Mouse (Mus musculus) MEL (cell line): ENCODE results near the gene Slfn5. TPM values are rescaled to one million over a fixed set of nuclear protein-coding genes. Genes with fewer than 3 reads are reported as not detected.
A peak's percentile ranks its signal among the peaks of the same experiment; 100 is the strongest.

Experiments used
- DNase-seq: peaks from one replicate; pipeline ENCODE4 v3.0.0; 2011; ENCODE audit warnings: low read depth, low spot score
- H3K27ac ChIP-seq: 2 replicates; pipeline ENCODE4 v1.5.1; 2012; ENCODE audit warnings: low read depth, mild to moderate bottlenecking, control low read depth, low read length, moderate library complexity; ENCODE audit not compliant: control insufficient read depth
- H3K27me3 ChIP-seq, 2 experiments: fragments of 150-350 bp in 1 of 2; sonication (generic) in 1 of 2; 2 replicates each; pipeline ENCODE4 v1.6.1; 2012; ENCODE audit warnings: low read length in 2 of 2, mild to moderate bottlenecking in 2 of 2, improper control_type of control experiment in 1 of 2, moderate library complexity in 1 of 2; ENCODE audit not compliant: insufficient read depth in 2 of 2, control insufficient read depth in 1 of 2
- H3K36me3 ChIP-seq, 2 experiments: 2 replicates each; pipeline ENCODE4 v1.6.1; 2012 to 2014; ENCODE audit warnings: low read length in 2 of 2, improper control_type of control experiment in 1 of 2, inconsistent platforms in 1 of 2, mild to moderate bottlenecking in 1 of 2; ENCODE audit not compliant: insufficient read depth in 2 of 2, control insufficient read depth in 1 of 2
- H3K4me1 ChIP-seq, 2 experiments: fragments of 150-350 bp in 1 of 2; sonication (generic) in 1 of 2; 2 replicates each; pipeline ENCODE4 v1.6.1; 2012; ENCODE audit warnings: low read length in 2 of 2, improper control_type of control experiment in 1 of 2, mild to moderate bottlenecking in 1 of 2; ENCODE audit not compliant: insufficient read depth in 2 of 2, control insufficient read depth in 1 of 2
- H3K4me3 ChIP-seq, 2 experiments: fragments of 150-350 bp in 1 of 2; sonication (generic) in 1 of 2; 2 replicates each; pipeline ENCODE4 v1.5.1; 2012; ENCODE audit warnings: low read depth in 2 of 2, low read length in 2 of 2, mild to moderate bottlenecking in 2 of 2, moderate library complexity in 2 of 2, control low read depth in 1 of 2, improper control_type of control experiment in 1 of 2; ENCODE audit not compliant: control insufficient read depth in 1 of 2, insufficient read depth in 1 of 2
- H3K79me2 ChIP-seq: 2 replicates; pipeline ENCODE4 v1.6.1; 2012; ENCODE audit warnings: mild to moderate bottlenecking, low read length, moderate library complexity; ENCODE audit not compliant: control insufficient read depth, poor library complexity, insufficient read depth
- H3K9ac ChIP-seq: 2 replicates; pipeline ENCODE4 v1.6.1; 2012; ENCODE audit warnings: low read depth, mild to moderate bottlenecking, control low read depth, low read length, moderate library complexity; ENCODE audit not compliant: control insufficient read depth, poor library complexity, severe bottlenecking
- H3K9me3 ChIP-seq: fragments of 150-350 bp; sonication (generic); replicated peaks from 2 replicates; pipeline ENCODE4 v1.6.1; 2012; ENCODE audit warnings: mild to moderate bottlenecking, low read length, improper control_type of control experiment, moderate library complexity; ENCODE audit not compliant: insufficient read depth
- BHLHE40 ChIP-seq: IDR thresholded peaks from 2 replicates; pipeline ENCODE4 v1.6.1; 2012; ENCODE audit warnings: low read depth, mild to moderate bottlenecking, inconsistent platforms, low read length, improper control_type of control experiment, borderline replicate concordance
- CTCF ChIP-seq, 3 experiments: IDR thresholded peaks in 2 of 3; conservative IDR thresholded peaks in 1 of 3; 2 replicates each; pipeline ENCODE4 v1.5.1; 2011 to 2012; ENCODE audit warnings: low read length in 3 of 3, low read depth in 2 of 3, mild to moderate bottlenecking in 2 of 3, improper control_type of control experiment in 1 of 3, inconsistent platforms in 1 of 3, mixed read lengths in 1 of 3, moderate library complexity in 1 of 3; ENCODE audit not compliant: control insufficient read depth in 1 of 3, insufficient read depth in 1 of 3, poor library complexity in 1 of 3, severe bottlenecking in 1 of 3
- E2F4 ChIP-seq: IDR thresholded peaks from 2 replicates; pipeline ENCODE4 v1.6.1; 2011; ENCODE audit warnings: low read depth, low read length, improper control_type of control experiment, borderline replicate concordance
- GATA1 ChIP-seq: IDR thresholded peaks from 2 replicates; pipeline ENCODE4 v1.6.1; 2011; ENCODE audit warnings: low read depth, low read length, improper control_type of control experiment
- JUND ChIP-seq: IDR thresholded peaks from 2 replicates; pipeline ENCODE4 v1.6.1; 2011; ENCODE audit warnings: low read depth, mild to moderate bottlenecking, improper control_type of control experiment, low read length
- MEF2A ChIP-seq: IDR thresholded peaks from 2 replicates; pipeline ENCODE4 v1.6.1; 2014; ENCODE audit warnings: low read depth, mild to moderate bottlenecking, inconsistent platforms, low read length, improper control_type of control experiment; ENCODE audit not compliant: poor library complexity, insufficient replicate concordance, severe bottlenecking; ENCODE audit errors: extremely low read depth
- MYC ChIP-seq: IDR thresholded peaks from 2 replicates; pipeline ENCODE4 v1.6.1; 2011; ENCODE audit warnings: low read depth, mild to moderate bottlenecking, low read length, improper control_type of control experiment, moderate library complexity
- POLR2AphosphoS5 ChIP-seq: IDR thresholded peaks from 2 replicates; pipeline ENCODE4 v1.6.1; 2012; ENCODE audit warnings: low read depth, borderline replicate concordance, mild to moderate bottlenecking, inconsistent platforms, low read length, moderate library complexity, mixed read lengths
- SIN3A ChIP-seq: IDR thresholded peaks from 2 replicates; pipeline ENCODE4 v1.6.1; 2012; ENCODE audit warnings: low read length, improper control_type of control experiment, inconsistent platforms
- SMC3 ChIP-seq: IDR thresholded peaks from 2 replicates; pipeline ENCODE4 v1.6.1; 2011; ENCODE audit warnings: low read depth, low read length, improper control_type of control experiment
- TBP ChIP-seq: IDR thresholded peaks from 2 replicates; pipeline ENCODE4 v1.8.0; 2011; ENCODE audit warnings: low read depth, low read length, improper control_type of control experiment
- ZC3H11A ChIP-seq: IDR thresholded peaks from 2 replicates; pipeline ENCODE4 v1.6.1; 2012; ENCODE audit warnings: low read depth, mild to moderate bottlenecking, inconsistent platforms, low read length, improper control_type of control experiment
- ZKSCAN1 ChIP-seq: IDR thresholded peaks from 2 replicates; pipeline ENCODE4 v1.6.1; 2012; ENCODE audit warnings: low read depth, mild to moderate bottlenecking, inconsistent platforms, low read length, improper control_type of control experiment, moderate library complexity
- ZMIZ1 ChIP-seq: IDR thresholded peaks from 2 replicates; pipeline ENCODE4 v1.6.1; 2012; ENCODE audit warnings: low read depth, mild to moderate bottlenecking, inconsistent platforms, low read length, improper control_type of control experiment, moderate library complexity
- polyA plus RNA-seq, 2 experiments: library from polyadenylated mRNA; stranded (reverse) in 1 of 2; unstranded in 1 of 2; fragments of >175 nt in 1 of 2; fragments of >200 nt in 1 of 2; gene quantifications; 2 replicates each; pipeline versions ENCODE4 v1.2.1 to v1.2.4; 2012; ENCODE audit warnings: low replicate concordance in 2 of 2, low read depth in 1 of 2; ENCODE audit not compliant: insufficient read length in 2 of 2, insufficient read depth in 1 of 2, missing spikeins in 1 of 2
- total RNA-seq: library from RNA; depleted of rRNA; stranded (reverse); fragments of 300-350 nt; gene quantifications from 2 replicates; pipeline ENCODE4 v1.2.3, GENCODE M21; 2012

The Slfn5 gene
- total and polyA plus RNA-seq, 3 experiments = 0.67 to 3.6 TPM; not detected in 1

- TF ChIP-seq TBP = 0 out of 2 replicates have a peak, but pooled peaks have one; percentile 12
- 0 out of 2 replicates have a peak, but pooled peaks have one; percentile 32 for TF ChIP-seq MYC
- TF ChIP-seq JUND = no peak
- peak; percentile 68 for TF ChIP-seq GATA1
- peak; percentile 97 to 100 (median 99) for TF ChIP-seq CTCF (IDR thresholded peaks at IDR 0.05 in 2 of 3, conservative IDR thresholded peaks at IDR 0.05 in 1 of 3; ENCODE audit: control insufficient read depth in 1 of 3, insufficient read depth in 1 of 3, low read depth in 2 of 3, low read length in 3 of 3, poor library complexity in 1 of 3, severe bottlenecking in 1 of 3)
- TF ChIP-seq SMC3 = peak; percentile 99
- TF ChIP-seq ZC3H11A = peak; percentile 99
- no peak for TF ChIP-seq ZMIZ1
- peak; percentile 46; the same call in 1 of the 2 replicates for TF ChIP-seq SIN3A
- peak; percentile 87 for DNase-seq
Measured at GRCm38 (mm10) chr11:82914711-82915352, 36.3 kb upstream of the Slfn5 start.

GRCm38 (mm10) chr11:82920768-82921167 lies 30.4 kb upstream of the Slfn5 start:
- Histone ChIP-seq H3K27me3 (no peaks in the 10 kb centered on the region; a peak in 1 of 4 replicates), H3K27ac (no peak overlapping the region), H3K4me3 (no peak overlapping the region), H3K9ac (no peak overlapping the region), H3K4me1 (no peaks in the 10 kb centered on the region), H3K36me3 (no peaks in the 10 kb centered on the region), H3K9me3 (no peaks in the 10 kb centered on the region), H3K79me2 (no peaks in the 10 kb centered on the region)
- no peak for TF ChIP-seq E2F4
- no peak for TF ChIP-seq BHLHE40
- no peak for TF ChIP-seq POLR2AphosphoS5
- TF ChIP-seq ZKSCAN1 = no peak
- no peak for TF ChIP-seq MEF2A
- DNase-seq = no peak

More at GRCm38 (mm10) chr11:82914711-82915352, 36.3 kb upstream of the Slfn5 start:
- Histone ChIP-seq H3K4me3 (peak overlapping the region; percentile 24 to 34; a peak in 3 of 4 replicates), H3K27ac (no peak overlapping the region), H3K9ac (no peak overlapping the region), H3K4me1 (0 out of 4 replicates have a peak, but pooled peaks cover 0 to 2% of the 10 kb centered on the region in 2 experiments), H3K9me3 (no peaks in the 10 kb centered on the region), H3K27me3 (peaks cover 0 to 2% of the 10 kb centered on the region in 2 experiments; a peak in 2 of 4 replicates), H3K36me3 (no peaks in the 10 kb centered on the region), H3K79me2 (no peaks in the 10 kb centered on the region)
